Mouse (Mus musculus) thymus, adult 2 months (tissue): Measurements from ENCODE around the gene C330021F23Rik.

Source experiments
- CTCF ChIP-seq: fragments of 200-500 bp; IDR thresholded peaks from 2 replicates; pipeline ENCODE4 v1.5.1; 2012; ENCODE audit warnings: mild to moderate bottlenecking, control low read depth, low read length, moderate library complexity, borderline replicate concordance; ENCODE audit not compliant: control insufficient read depth, poor library complexity, insufficient read depth; ENCODE audit errors: extremely low read depth
- POLR2A ChIP-seq: fragments of 200-500 bp; IDR thresholded peaks from 2 replicates; pipeline ENCODE4 v1.6.1; 2012; ENCODE audit warnings: mild to moderate bottlenecking, low read length, control low read depth, moderate library complexity; ENCODE audit not compliant: control insufficient read depth, poor library complexity, insufficient read depth; ENCODE audit errors: extremely low read depth

GRCm38 (mm10) chr8:3625445-3625844 is 57.7 kb downstream of the C330021F23Rik start, which contains the start of gene Pcp2:
- TF ChIP-seq CTCF = no peak
- no peak for TF ChIP-seq POLR2A
